In the genomic region with DNA sequence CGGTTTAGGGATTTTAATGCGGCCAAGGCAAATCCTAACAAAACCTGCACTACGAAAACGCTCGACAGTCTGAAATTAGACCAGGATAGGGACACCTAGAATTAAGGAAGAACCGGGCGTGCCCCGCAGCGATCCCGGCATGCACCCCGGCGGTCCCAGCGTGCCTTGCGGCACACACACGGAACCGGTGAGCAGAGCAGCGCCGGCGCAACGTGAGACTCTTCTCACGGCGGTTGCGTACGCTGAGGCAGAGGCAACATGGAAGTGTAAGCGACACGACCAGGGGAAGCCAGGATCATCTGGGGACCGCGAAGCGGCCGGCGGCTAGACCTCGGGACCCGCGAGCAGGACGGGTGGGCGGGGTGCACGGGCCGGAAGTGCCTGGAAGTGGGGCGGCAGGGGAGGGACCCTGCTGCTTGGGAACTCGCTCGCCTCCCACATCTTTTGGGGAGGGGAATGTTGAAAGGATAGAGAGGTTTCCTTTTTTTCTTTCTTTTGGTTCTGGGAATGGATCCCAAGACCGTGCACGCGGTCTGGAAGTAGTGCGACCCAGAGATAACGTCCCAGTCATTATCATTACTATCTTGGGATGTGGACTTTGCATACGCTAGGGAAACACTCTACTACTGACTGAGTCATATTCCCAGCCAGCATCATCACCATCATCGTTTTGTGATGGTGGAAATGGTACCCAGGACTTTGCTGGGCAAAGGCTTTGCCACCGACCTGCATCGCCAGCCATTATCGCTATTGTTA, we compare ENCODE assay signal across 8 mouse cellular contexts. TPM values are rescaled to one million over a fixed set of nuclear protein-coding genes. Genes with fewer than 3 reads are reported as not detected.
DNase-seq lines count a peak whose midpoint lies in the region; ATAC-seq and TF ChIP-seq lines count a peak whose summit lies in the region.

A gene (minus strand): TSS at position 106 of the 756 bp plus-strand sequence.
A gene (plus strand): TSS at position 149 of the 756 bp plus-strand sequence.

- H3K27ac ChIP-seq in cortical plate, adult 2 months (ENCODE audit: insufficient read depth, low read length): 0 out of 2 replicates have a peak within 1 kb of the TSS, but pooled peaks have one; percentile 7
- H3K27ac ChIP-seq in hindbrain, postnatal 0 days: peak within 1 kb of the TSS; percentile 90
- H3K27ac ChIP-seq in left cerebral cortex, adult 2 months: peak within 1 kb of the TSS; percentile 92
- peak within 1 kb of the TSS; percentile 47 for H3K27ac ChIP-seq in macrophage

- no peaks in the 10 kb centered on the region for H3K36me3 ChIP-seq in hindbrain, postnatal 0 days (ENCODE audit: insufficient read depth, low read length)
- H3K36me3 ChIP-seq in macrophage (ENCODE audit: inconsistent target): no peaks in the 10 kb centered on the region

- DNase-seq in adipocyte (ENCODE audit: low spot score): peak; percentile 77
- peak; percentile 63 to 69 for DNase-seq in gastrocnemius, adult 8-10 months (ENCODE audit: low spot score in 2 of 2)
- DNase-seq in hindbrain, postnatal 0 days (ENCODE audit: low spot score): peak; percentile 88
- DNase-seq in left cerebral cortex, adult 2 months (ENCODE audit: extremely low spot score in 1 of 2, low spot score in 2 of 2): peak; percentile 87 to 91
- peak; percentile 93 for DNase-seq in right cerebral cortex, adult 18-20 months
- peak; percentile 77 for DNase-seq in urinary bladder, adult 2 months (ENCODE audit: low spot score)

- no peaks in the 10 kb centered on the region for H3K9me3 ChIP-seq in hindbrain, postnatal 0 days (ENCODE audit: low read length)

- peaks cover 3% of the 10 kb centered on the region; the same call in 1 of the 2 replicates for H3K4me1 ChIP-seq in cortical plate, adult 2 months (ENCODE audit: control insufficient read depth, insufficient read depth, low read length)
- H3K4me1 ChIP-seq in hindbrain, postnatal 0 days (ENCODE audit: insufficient read depth, low read length): peaks cover 6% of the 10 kb centered on the region; the same call in 1 of the 2 replicates

- no peaks in the 10 kb centered on the region for H3K27me3 ChIP-seq in hindbrain, postnatal 0 days (ENCODE audit: insufficient read depth, low read length)

- peak; percentile 89 for ATAC-seq in hindbrain, postnatal 0 days

- peak within 1 kb of the TSS; percentile 92 for H3K4me3 ChIP-seq in cortical plate, adult 2 months (ENCODE audit: insufficient read depth, low read length)
- H3K4me3 ChIP-seq in hindbrain, postnatal 0 days (ENCODE audit: low read length): peak within 1 kb of the TSS; percentile 62
- peak within 1 kb of the TSS; percentile 73 for H3K4me3 ChIP-seq in left cerebral cortex, adult 2 months
- H3K4me3 ChIP-seq in macrophage (ENCODE audit: inconsistent target): peak within 1 kb of the TSS; percentile 74

- 1% methylated on average over 51 of the region's 51 CpGs for WGBS in hindbrain, postnatal 0 days
- 2% methylated on average over 48 of the region's 51 CpGs for WGBS in macrophage (ENCODE audit: missing documents)

- peak; percentile 75 for TF ChIP-seq POLR2A in cortical plate, adult 2 months (IDR thresholded peaks at IDR 0.05; ENCODE audit: extremely low read depth, insufficient read depth, low read length)

- intact Hi-C loops in left cerebral cortex, adult 2 months (cut with DNase I): loop anchor here (5.0 kb wide), 1 partner anchor 113 kb away; a partner anchor contains a TSS

- peak within 1 kb of the TSS; percentile 67 for H3K4me2 ChIP-seq in hindbrain, postnatal 0 days (ENCODE audit: low read depth, low read length)

- H3K79me2 ChIP-seq in macrophage (ENCODE audit: inconsistent target): peaks cover 49% of the 10 kb centered on the region

- peak within 1 kb of the TSS; percentile 67 for H3K9ac ChIP-seq in hindbrain, postnatal 0 days (replicated peaks; ENCODE audit: low read length)

- TF ChIP-seq CTCF in cortical plate, adult 2 months (IDR thresholded peaks at IDR 0.05; ENCODE audit: extremely low read depth, insufficient read depth, low read length): no peak
- no peak for TF ChIP-seq CTCF in hindbrain, postnatal 0 days (IDR thresholded peaks at IDR 0.05; ENCODE audit: low read depth)
- TF ChIP-seq CTCF in left cerebral cortex, adult 2 months (IDR thresholded peaks at IDR 0.05): no peak

RNA-seq across cellular contexts. Expression of the first gene that starts in this region (rescaled TPM):
- polyA plus RNA-seq in cortical plate, adult 2 months (2012; rRNA removed): 33.0 and 33.2 TPM in 2 replicates
- 10 to 100 TPM in 3 of 4 experiments, 1 to 10 TPM in 1; 8.4 to 16.5 (median 11.7) TPM for total RNA-seq in gastrocnemius, adult 8-10 months (2022)
- total RNA-seq in hindbrain, postnatal 0 days (2014; rRNA removed): 24.9 and 31.4 TPM in 2 replicates
- 43.2 and 52.3 TPM in 2 replicates for polyA plus RNA-seq in hindbrain, postnatal 0 days (2015; fragmentation: Nextera tagmentation; extraction: Ambion mirVana)
- 10 to 100 TPM; 15.7 to 23.5 TPM for total RNA-seq in left cerebral cortex, adult 2 months (2021)
- total RNA-seq in macrophage (2018; cell fraction: chromatin; rRNA removed): 10 to 100 TPM; 20.6 to 70.5 (median 40.0) TPM
- total RNA-seq in macrophage (2018; cell fraction: cytosol; rRNA removed): 10 to 100 TPM; 26.8 to 44.9 (median 33.1) TPM
- total RNA-seq in macrophage (2018; cell fraction: nucleus; rRNA removed): 10 to 100 TPM; 20.1 to 64.3 (median 32.2) TPM
- polyA plus RNA-seq in macrophage (2018): 33.6 to 39.7 TPM (median 34.1 TPM) in 3 replicates
- 20.1 and 20.8 TPM in 2 replicates for polyA plus RNA-seq in urinary bladder, adult 2 months (2012; rRNA removed)

RNA-seq across cellular contexts. Expression of the second gene that starts in this region (rescaled TPM):
- polyA plus RNA-seq in cortical plate, adult 2 months (2012; rRNA removed): 41.3 and 44.5 TPM in 2 replicates
- total RNA-seq in gastrocnemius, adult 8-10 months (2022): 10 to 100 TPM; 18.0 to 22.5 (median 20.7) TPM
- total RNA-seq in hindbrain, postnatal 0 days (2014; rRNA removed): 34.4 and 39.8 TPM in 2 replicates
- 73.7 and 83.0 TPM in 2 replicates for polyA plus RNA-seq in hindbrain, postnatal 0 days (2015; fragmentation: Nextera tagmentation; extraction: Ambion mirVana)
- 10 to 100 TPM; 30.2 to 30.8 TPM for total RNA-seq in left cerebral cortex, adult 2 months (2021)
- total RNA-seq in macrophage (2018; cell fraction: chromatin; rRNA removed): 10 to 100 TPM in 10 of 26 experiments, 1 to 10 TPM in 16; 3.3 to 13.9 (median 8.8) TPM
- 10 to 100 TPM; 19.0 to 44.7 (median 32.8) TPM for total RNA-seq in macrophage (2018; cell fraction: cytosol; rRNA removed)
- 10 to 100 TPM in 16 of 26 experiments, 1 to 10 TPM in 10; 5.9 to 21.0 (median 11.9) TPM for total RNA-seq in macrophage (2018; cell fraction: nucleus; rRNA removed)
- 28.9 to 33.0 TPM (median 32.1 TPM) in 3 replicates for polyA plus RNA-seq in macrophage (2018)
- polyA plus RNA-seq in urinary bladder, adult 2 months (2012; rRNA removed): 26.6 and 28.6 TPM in 2 replicates

Comparison
In these comparisons a context has a peak if more than half of its experiments do, and no peak if none do; other contexts are left out.
1. Peak in every context shown above with its lines: DNase-seq, ATAC-seq, H3K4me3 ChIP-seq and H3K27ac ChIP-seq.
2. H3K27ac ChIP-seq: peak in every context shown above with its lines; median percentile 92 in left cerebral cortex, adult 2 months; 90 in hindbrain, postnatal 0 days; 47 in macrophage; 7 in cortical plate, adult 2 months.